Mouse (Mus musculus) kidney, postnatal 0 days (tissue): Measurements from ENCODE around the gene Vps33b. TPM values are rescaled to one million over a fixed set of nuclear protein-coding genes. Genes with fewer than 3 reads are reported as not detected.

ENCODE experiments used
- ATAC-seq: fragments of 200-750 bp; cut with Nextera tagmentation; replicated peaks from 2 replicates; pipeline ENCODE4 v1.8.0; 2017; ENCODE audit warnings: low read depth, moderate number of reproducible peaks, moderate TSS enrichment, moderate library complexity; ENCODE audit not compliant: low FRiP score
- DNase-seq: peaks from one replicate; pipeline ENCODE4 v3.0.0-alpha.2; 2016; ENCODE audit warnings: low spot score
- H3K27ac ChIP-seq: fragments of 300-500 bp; sonication (generic); 2 replicates; pipeline ENCODE4 v1.5.1; 2014; ENCODE audit warnings: mild to moderate bottlenecking
- H3K27me3 ChIP-seq: fragments of 300-500 bp; sonication (generic); 2 replicates; pipeline ENCODE4 v1.6.1; 2014; ENCODE audit warnings: low read length, mixed read lengths; ENCODE audit not compliant: insufficient read depth
- H3K36me3 ChIP-seq: fragments of 300-500 bp; sonication (generic); 2 replicates; pipeline ENCODE4 v1.6.1; 2014; ENCODE audit warnings: low read length, mixed read lengths; ENCODE audit not compliant: insufficient read depth
- H3K4me1 ChIP-seq: fragments of 300-500 bp; sonication (generic); replicated peaks from 2 replicates; pipeline ENCODE4 v1.6.1; 2014; ENCODE audit warnings: antibody characterized with exemption, low read length, mixed read lengths; ENCODE audit not compliant: insufficient read depth
- H3K4me2 ChIP-seq: fragments of 300-500 bp; sonication (generic); 2 replicates; pipeline ENCODE4 v1.6.1; 2014; ENCODE audit warnings: mild to moderate bottlenecking, low read length, moderate library complexity, mixed read lengths
- H3K4me3 ChIP-seq: fragments of 300-500 bp; sonication (generic); replicated peaks from 2 replicates; pipeline ENCODE4 v1.5.1; 2014; ENCODE audit warnings: low read depth, low read length
- H3K9ac ChIP-seq: fragments of 300-500 bp; sonication (generic); 2 replicates; pipeline ENCODE4 v1.6.1; 2014; ENCODE audit warnings: low read depth, low read length
- H3K9me3 ChIP-seq: fragments of 300-500 bp; sonication (generic); replicated peaks from 2 replicates; pipeline ENCODE4 v1.6.1; 2016; ENCODE audit warnings: low read length, inconsistent platforms, mixed read lengths
- CTCF ChIP-seq: IDR thresholded peaks from 2 replicates; pipeline ENCODE4 v1.5.1; 2016; ENCODE audit warnings: antibody characterized with exemption, low read depth, mild to moderate bottlenecking, moderate library complexity
- WGBS: fragments of 180-500 bp; shearing (Covaris S2); extraction: QIAGEN DNeasy Blood & Tissue Kit; methylation state at CpG from one replicate; pipeline ENCODE4 v1.1.7; 2014; 5-methylcytosine and 5-hydroxymethylcytosine counted together
- polyA plus RNA-seq: library from polyadenylated mRNA; unstranded; fragments of >200 nt; fragmentation: Nextera tagmentation; extraction: Ambion mirVana; gene quantifications from 2 replicates; pipeline ENCODE4 v1.2.1, GENCODE M21; 2015

Vps33b gene
- polyA plus RNA-seq, 1 experiment from 2014 or later: 4.9 TPM

- DNase-seq (peak; percentile 97), ATAC-seq (peak; percentile 98)
- no peak for TF ChIP-seq CTCF
- Histone ChIP-seq H3K4me3 (peak within 1 kb of the TSS; percentile 71), H3K36me3 (peaks cover 3% of the 10 kb centered on the region; the same call in 1 of the 2 replicates), H3K4me1 (peaks cover 16% of the 10 kb centered on the region; the same call in 1 of the 2 replicates), H3K27me3 (no peaks in the 10 kb centered on the region), H3K9me3 (no peaks in the 10 kb centered on the region), H3K27ac (peak within 1 kb of the TSS; percentile 88), H3K4me2 (peak within 1 kb of the TSS; percentile 89), H3K9ac (peak within 1 kb of the TSS; percentile 68)
- WGBS: under 1% methylated on average over 56 of the region's 56 CpGs
These were observed 36.9 kb upstream of the Vps33b start, which contains the start of the genes Cib1 and Gdpgp1 for GRCm38 (mm10) chr7:80232489-80233029. Gene Cib1, minus strand, starts transcription at chr7:80232813. Gene Gdpgp1, plus strand, starts transcription at chr7:80232865.

- peak overlapping the region; percentile 37; the same call in 1 of the 2 replicates for H3K9ac ChIP-seq
- H3K4me2 ChIP-seq: peak overlapping the region; percentile 89
- H3K27ac ChIP-seq: no peak overlapping the region
- ATAC-seq (no peak), DNase-seq (no peak)
- peaks cover 5% of the 10 kb centered on the region; the same call in 1 of the 2 replicates for H3K36me3 ChIP-seq
- H3K9me3 ChIP-seq: no peaks in the 10 kb centered on the region
- H3K4me1 ChIP-seq: peaks cover 16% of the 10 kb centered on the region; the same call in 1 of the 2 replicates
- WGBS: 66% methylated on average over 9 of the region's 9 CpGs
- H3K4me3 ChIP-seq: no peak overlapping the region
- TF ChIP-seq CTCF: no peak
- no peaks in the 10 kb centered on the region for H3K27me3 ChIP-seq
These were observed 35.6 kb upstream of the Vps33b start for GRCm38 (mm10) chr7:80233799-80234198.

- Histone ChIP-seq H3K36me3 (peaks cover 16% of the 10 kb centered on the region), H3K27me3 (no peaks in the 10 kb centered on the region), H3K4me2 (no peak overlapping the region), H3K27ac (no peak overlapping the region), H3K4me1 (no peaks in the 10 kb centered on the region), H3K9ac (no peak overlapping the region), H3K9me3 (no peaks in the 10 kb centered on the region), H3K4me3 (no peak overlapping the region)
- no peak for TF ChIP-seq CTCF
- 87% methylated on average over 10 of the region's 10 CpGs for WGBS
- DNase-seq (no peak), ATAC-seq (no peak)
These were observed 30.9 kb upstream of the Vps33b start for GRCm38 (mm10) chr7:80238542-80238941.

- H3K4me2 ChIP-seq: no peak overlapping the region
- DNase-seq (no peak), ATAC-seq (no peak)
- WGBS: 76% methylated on average over 4 of the region's 4 CpGs
- no peak overlapping the region for H3K9ac ChIP-seq
- H3K36me3 ChIP-seq: peaks cover 16% of the 10 kb centered on the region
- H3K27ac ChIP-seq: no peak overlapping the region
- TF ChIP-seq CTCF: no peak
- H3K4me1 ChIP-seq: no peaks in the 10 kb centered on the region
- no peaks in the 10 kb centered on the region for H3K9me3 ChIP-seq
- no peaks in the 10 kb centered on the region for H3K27me3 ChIP-seq
- no peak overlapping the region for H3K4me3 ChIP-seq
These were observed 27.8 kb upstream of the Vps33b start for GRCm38 (mm10) chr7:80241661-80242060.

GRCm38 (mm10) chr7:80244851-80245250 lies 24.6 kb upstream of the Vps33b start:
- no peak for DNase-seq
- no peak overlapping the region for H3K4me2 ChIP-seq
- 95% methylated on average over 4 of the region's 4 CpGs for WGBS

GRCm38 (mm10) chr7:80246148-80246721 lies 23.2 kb upstream of the Vps33b start, which contains the start of gene Ttll13:
Gene Ttll13, plus strand, starts transcription at chr7:80246376.
- peak within 1 kb of the TSS; percentile 64 for H3K9ac ChIP-seq
- peak within 1 kb of the TSS; percentile 63 for H3K27ac ChIP-seq
- no peaks in the 10 kb centered on the region for H3K9me3 ChIP-seq
- DNase-seq (peak; percentile 100), ATAC-seq (peak; percentile 97)
- no peaks in the 10 kb centered on the region for H3K36me3 ChIP-seq
- peak; percentile 67 for TF ChIP-seq CTCF
- 1% methylated on average over 48 of the region's 48 CpGs for WGBS
- H3K4me1 ChIP-seq: no peaks in the 10 kb centered on the region
- peak within 1 kb of the TSS; percentile 67 for H3K4me2 ChIP-seq
- H3K4me3 ChIP-seq: peak within 1 kb of the TSS; percentile 59
- no peaks in the 10 kb centered on the region for H3K27me3 ChIP-seq

More at GRCm38 (mm10) chr7:80244851-80245250, 24.6 kb upstream of the Vps33b start:
- Histone ChIP-seq H3K9ac (no peak overlapping the region), H3K9me3 (no peaks in the 10 kb centered on the region), H3K36me3 (0 out of 2 replicates have a peak, but pooled peaks cover 6% of the 10 kb centered on the region), H3K4me3 (no peak overlapping the region), H3K27ac (no peak overlapping the region), H3K4me1 (no peaks in the 10 kb centered on the region), H3K27me3 (no peaks in the 10 kb centered on the region)
- no peak for ATAC-seq
- no peak for TF ChIP-seq CTCF
